Mouse (Mus musculus) cortical plate, adult 2 months (tissue): ENCODE measurements around the gene Aip.

Source experiments
- CTCF ChIP-seq: fragments of 200-500 bp; IDR thresholded peaks from 2 replicates; pipeline ENCODE4 v1.5.1; 2011; ENCODE audit warnings: mild to moderate bottlenecking, control low read depth, low read length; ENCODE audit not compliant: insufficient read depth; ENCODE audit errors: extremely low read depth
- POLR2A ChIP-seq: fragments of 200-500 bp; IDR thresholded peaks from 2 replicates; pipeline ENCODE4 v1.6.1; 2011; ENCODE audit warnings: mild to moderate bottlenecking, low read length, control low read depth; ENCODE audit not compliant: insufficient read depth; ENCODE audit errors: extremely low read depth

DNA sequence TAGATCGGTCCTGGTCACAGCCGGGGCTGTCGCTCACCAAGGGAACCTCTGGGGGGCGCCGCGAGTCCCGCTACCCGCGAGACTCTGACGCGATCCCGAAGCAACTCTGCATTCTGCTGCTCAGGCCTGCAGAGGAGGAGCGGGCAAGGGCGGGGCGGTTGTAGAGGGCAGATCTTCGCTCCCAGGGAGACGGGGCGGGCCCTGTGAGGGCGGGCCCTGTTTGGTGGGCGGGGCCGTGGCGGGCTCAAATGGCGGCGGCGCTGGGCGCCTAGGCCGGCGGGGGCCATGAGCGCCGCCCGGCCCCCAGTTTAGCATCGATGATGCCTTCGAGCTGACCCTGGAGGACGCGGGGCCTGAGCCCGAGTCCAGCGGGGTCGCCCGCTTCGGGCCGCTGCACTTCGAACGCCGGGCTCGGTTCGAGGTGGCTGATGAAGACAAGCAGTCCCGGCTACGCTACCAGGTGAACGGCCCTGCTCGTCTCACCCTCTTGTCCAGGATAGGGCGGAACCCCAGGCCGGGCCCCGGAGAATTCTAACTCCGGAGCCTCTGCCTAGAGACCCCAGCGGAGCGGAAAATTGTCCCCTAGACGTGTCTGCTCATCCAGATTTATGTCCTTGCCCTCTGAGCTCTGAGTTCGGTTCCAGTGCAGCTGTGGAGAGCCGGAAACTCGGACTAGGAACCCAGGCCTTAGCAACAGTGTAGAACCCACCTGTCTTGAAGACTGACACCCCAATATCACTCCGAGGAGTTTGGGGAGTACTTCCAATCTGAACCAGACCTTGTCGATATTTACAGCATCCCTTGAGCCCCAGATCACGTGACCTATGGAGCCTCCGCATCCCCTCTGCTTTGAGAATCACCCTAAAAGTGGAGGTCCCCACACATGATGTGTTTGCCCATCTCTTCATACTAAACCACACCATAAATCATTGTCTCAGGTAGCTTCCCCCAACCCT is at the start of gene Aip:
- TF ChIP-seq POLR2A: 0 out of 2 replicates have a peak, but pooled peaks have one; percentile 3
- peak; percentile 32; the same call in 1 of the 2 replicates for TF ChIP-seq CTCF
